Mouse (Mus musculus): Measurements from ENCODE around the gene Rbfox3. TPM values are rescaled to one million over a fixed set of nuclear protein-coding genes. Genes with fewer than 3 reads are reported as not detected.
A peak's percentile ranks its signal among the peaks of the same experiment; 100 is the strongest.

Gene Rbfox3
- polyA plus RNA-seq, 1 experiment from 2014 or later = 69.4 TPM

DNA sequence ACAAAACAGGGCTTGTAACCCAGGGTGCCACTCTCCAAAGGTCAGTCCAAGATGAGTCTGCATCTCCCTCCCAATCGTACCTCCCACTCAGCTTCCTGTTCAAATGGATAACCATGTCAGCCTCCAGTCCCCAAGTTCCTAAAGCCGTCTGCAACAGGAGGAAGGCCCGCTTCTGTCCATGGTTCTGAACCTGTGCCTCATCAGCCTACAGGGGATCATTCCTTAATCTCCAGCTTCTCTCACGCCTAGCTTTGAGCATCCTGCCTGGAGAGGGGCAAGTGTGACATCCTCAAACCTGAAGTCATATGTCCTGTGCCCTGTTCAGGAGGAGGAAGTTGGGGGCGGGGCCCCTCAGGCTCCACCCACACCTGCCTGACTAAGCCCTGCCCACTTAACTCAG, 15.7 kb upstream of the Rbfox3 start:
- WGBS = 11% methylated on average over 5 of the region's 5 CpGs
- no peak overlapping the region for H3K4me3 ChIP-seq (ENCODE audit: low read length)
- peaks cover 4% of the 10 kb centered on the region; the same call in 1 of the 2 replicates for H3K9me3 ChIP-seq (ENCODE audit: control insufficient read depth, low read length)
- H3K9ac ChIP-seq (ENCODE audit: low read depth, low read length) = no peak overlapping the region
- no peaks in the 10 kb centered on the region for H3K4me1 ChIP-seq (ENCODE audit: control insufficient read depth, insufficient read depth, low read depth, low read length)
- H3K4me2 ChIP-seq (ENCODE audit: low read length) = no peak overlapping the region
- no peak for ATAC-seq
- 0 out of 2 replicates have a peak, but pooled peaks cover 3% of the 10 kb centered on the region for H3K27me3 ChIP-seq (replicated peaks; ENCODE audit: control insufficient read depth, insufficient read depth, low read length)
- no peak overlapping the region for H3K27ac ChIP-seq (ENCODE audit: low read depth, low read length)
- H3K36me3 ChIP-seq (ENCODE audit: control insufficient read depth, insufficient read depth, low read length) = no peaks in the 10 kb centered on the region

DNA sequence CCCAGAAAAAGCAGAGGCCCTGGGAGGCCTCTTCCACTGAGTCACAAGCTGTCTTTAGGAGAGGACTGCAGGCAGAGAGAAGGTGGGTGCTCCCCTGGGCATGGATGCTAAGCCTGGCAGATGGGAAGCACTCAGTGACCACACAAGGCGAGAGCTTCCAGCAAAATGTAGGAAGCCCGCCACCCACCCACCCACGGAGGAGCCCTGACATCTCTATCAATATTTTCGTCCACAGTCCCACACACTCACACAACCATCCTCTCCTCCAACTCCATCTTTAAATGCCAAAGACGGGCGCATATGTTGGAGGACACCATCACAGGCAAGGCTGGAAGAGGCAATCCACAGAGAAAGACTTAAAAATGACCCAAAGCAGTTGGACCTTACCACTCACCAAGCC, 10.5 kb upstream of the Rbfox3 start:
- no peaks in the 10 kb centered on the region for H3K9me3 ChIP-seq (ENCODE audit: control insufficient read depth, low read length)
- H3K27ac ChIP-seq (ENCODE audit: low read depth, low read length) = no peak overlapping the region
- no peak overlapping the region for H3K4me2 ChIP-seq (ENCODE audit: low read length)
- no peaks in the 10 kb centered on the region for H3K36me3 ChIP-seq (ENCODE audit: control insufficient read depth, insufficient read depth, low read length)
- H3K4me1 ChIP-seq (ENCODE audit: control insufficient read depth, insufficient read depth, low read depth, low read length) = peaks cover 3% of the 10 kb centered on the region
- no peak for ATAC-seq
- no peak overlapping the region for H3K4me3 ChIP-seq (ENCODE audit: low read length)
- 0 out of 2 replicates have a peak, but pooled peaks cover 3% of the 10 kb centered on the region for H3K27me3 ChIP-seq (replicated peaks; ENCODE audit: control insufficient read depth, insufficient read depth, low read length)
- WGBS = 89% methylated on average over 6 of the region's 6 CpGs
- no peak overlapping the region for H3K9ac ChIP-seq (ENCODE audit: low read depth, low read length)

DNA sequence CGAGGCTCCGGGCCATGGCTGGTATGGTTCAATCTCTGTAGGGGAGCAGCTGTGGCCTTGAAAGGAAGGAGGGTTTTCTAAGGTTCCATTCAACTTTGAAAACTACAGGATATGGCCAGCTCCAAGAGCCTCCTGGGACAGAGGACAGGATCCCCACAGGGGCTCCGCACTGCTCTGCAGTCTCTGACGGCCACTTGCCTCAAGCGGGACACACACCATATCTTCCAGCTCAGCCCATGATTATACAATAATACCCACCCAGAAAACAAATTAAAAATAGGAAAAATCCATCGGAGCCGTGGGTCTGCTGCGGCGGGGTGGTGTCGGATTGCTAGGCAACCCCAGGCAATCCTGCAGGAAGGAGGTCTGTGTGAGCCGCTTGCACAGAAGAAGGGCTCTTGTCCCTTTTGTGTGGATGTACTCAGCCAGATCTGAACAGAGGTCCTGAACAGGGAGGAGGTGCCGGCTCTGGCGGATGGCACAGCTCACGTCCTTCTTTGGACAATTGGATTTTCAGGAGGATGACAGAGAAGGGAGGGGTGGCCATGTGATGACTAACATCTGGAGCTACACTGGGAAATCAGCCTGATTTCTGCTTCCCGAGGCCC, 5.1 kb upstream of the Rbfox3 start:
- H3K9ac ChIP-seq (ENCODE audit: low read depth, low read length) = peak overlapping the region; percentile 3; the same call in 1 of the 2 replicates
- peaks cover 13% of the 10 kb centered on the region for H3K4me1 ChIP-seq (ENCODE audit: control insufficient read depth, insufficient read depth, low read depth, low read length)
- H3K36me3 ChIP-seq (ENCODE audit: control insufficient read depth, insufficient read depth, low read length) = no peaks in the 10 kb centered on the region
- H3K4me2 ChIP-seq (ENCODE audit: low read length) = peak overlapping the region; percentile 27; the same call in 1 of the 2 replicates
- ATAC-seq = peak; percentile 64
- WGBS = 10% methylated on average over 15 of the region's 15 CpGs
- H3K9me3 ChIP-seq (ENCODE audit: control insufficient read depth, low read length) = no peaks in the 10 kb centered on the region
- H3K4me3 ChIP-seq (ENCODE audit: low read length) = no peak overlapping the region
- no peaks in the 10 kb centered on the region for H3K27me3 ChIP-seq (replicated peaks; ENCODE audit: control insufficient read depth, insufficient read depth, low read length)
- peak overlapping the region; percentile 59 for H3K27ac ChIP-seq (ENCODE audit: low read depth, low read length)

DNA sequence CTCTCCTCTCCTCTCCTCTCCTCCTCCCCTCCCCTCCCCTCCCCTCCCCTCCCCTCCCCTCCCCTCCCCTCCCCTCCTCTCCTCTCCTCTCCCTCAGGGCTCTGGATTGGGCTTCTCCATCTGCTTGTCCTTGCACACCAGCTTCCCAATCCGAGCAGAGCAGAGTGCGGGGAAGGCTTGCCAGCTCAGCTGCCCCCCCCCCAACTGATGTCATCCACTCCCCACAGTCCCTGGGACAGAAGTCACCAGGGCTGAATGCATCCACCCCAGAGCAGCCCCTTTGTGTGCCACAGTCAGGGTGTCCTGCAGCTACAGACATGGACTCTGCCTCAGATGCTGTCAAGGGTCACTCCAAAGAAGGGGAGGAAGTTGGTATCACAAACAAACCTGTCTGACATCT, 4.5 kb upstream of the Rbfox3 start:
- ATAC-seq = peak; percentile 48; the same call in 1 of the 2 replicates

DNA sequence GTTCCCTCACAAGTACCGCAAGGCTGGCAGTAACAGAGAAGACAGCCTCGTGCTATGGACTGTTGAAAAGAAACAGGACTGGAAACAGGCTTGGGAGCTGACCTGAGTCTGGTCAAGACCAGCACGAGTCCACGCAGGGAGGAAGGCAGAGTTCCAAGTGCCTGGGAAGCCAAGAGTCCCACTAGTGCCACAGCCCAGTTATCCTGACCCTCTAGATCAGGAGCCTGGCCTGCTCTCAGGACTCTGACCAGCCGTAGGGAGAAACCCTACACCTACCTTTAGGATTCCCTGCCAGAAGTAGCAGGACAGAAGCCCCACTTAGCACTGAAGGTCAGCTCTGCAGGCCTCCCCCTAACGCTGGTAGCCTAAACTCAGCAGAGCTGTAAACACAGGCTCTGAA, 1.3 kb upstream of the Rbfox3 start:
- no peaks in the 10 kb centered on the region for H3K9me3 ChIP-seq (ENCODE audit: control insufficient read depth, low read length)
- WGBS = 68% methylated on average over 6 of the region's 6 CpGs
- no peak overlapping the region for H3K4me2 ChIP-seq (ENCODE audit: low read length)
- no peak overlapping the region for H3K9ac ChIP-seq (ENCODE audit: low read depth, low read length)
- no peak for ATAC-seq
- H3K27me3 ChIP-seq (replicated peaks; ENCODE audit: control insufficient read depth, insufficient read depth, low read length) = no peaks in the 10 kb centered on the region
- H3K4me3 ChIP-seq (ENCODE audit: low read length) = no peak overlapping the region
- H3K27ac ChIP-seq (ENCODE audit: low read depth, low read length) = no peak overlapping the region
- H3K36me3 ChIP-seq (ENCODE audit: control insufficient read depth, insufficient read depth, low read length) = no peaks in the 10 kb centered on the region
- peaks cover 25% of the 10 kb centered on the region for H3K4me1 ChIP-seq (ENCODE audit: control insufficient read depth, insufficient read depth, low read depth, low read length)

More for the DNA sequence above, 4.5 kb upstream of the Rbfox3 start:
- no peaks in the 10 kb centered on the region for H3K27me3 ChIP-seq (replicated peaks; ENCODE audit: control insufficient read depth, insufficient read depth, low read length)
- no peak overlapping the region for H3K9ac ChIP-seq (ENCODE audit: low read depth, low read length)
- no peak overlapping the region for H3K4me3 ChIP-seq (ENCODE audit: low read length)
- no peaks in the 10 kb centered on the region for H3K36me3 ChIP-seq (ENCODE audit: control insufficient read depth, insufficient read depth, low read length)
- H3K4me1 ChIP-seq (ENCODE audit: control insufficient read depth, insufficient read depth, low read depth, low read length) = peaks cover 14% of the 10 kb centered on the region
- H3K27ac ChIP-seq (ENCODE audit: low read depth, low read length) = no peak overlapping the region; the same call in 1 of the 2 replicates
- WGBS = 0% methylated on average over 2 of the region's 2 CpGs
- H3K9me3 ChIP-seq (ENCODE audit: control insufficient read depth, low read length) = no peaks in the 10 kb centered on the region
- H3K4me2 ChIP-seq (ENCODE audit: low read length) = no peak overlapping the region; the same call in 1 of the 2 replicates

DNA sequence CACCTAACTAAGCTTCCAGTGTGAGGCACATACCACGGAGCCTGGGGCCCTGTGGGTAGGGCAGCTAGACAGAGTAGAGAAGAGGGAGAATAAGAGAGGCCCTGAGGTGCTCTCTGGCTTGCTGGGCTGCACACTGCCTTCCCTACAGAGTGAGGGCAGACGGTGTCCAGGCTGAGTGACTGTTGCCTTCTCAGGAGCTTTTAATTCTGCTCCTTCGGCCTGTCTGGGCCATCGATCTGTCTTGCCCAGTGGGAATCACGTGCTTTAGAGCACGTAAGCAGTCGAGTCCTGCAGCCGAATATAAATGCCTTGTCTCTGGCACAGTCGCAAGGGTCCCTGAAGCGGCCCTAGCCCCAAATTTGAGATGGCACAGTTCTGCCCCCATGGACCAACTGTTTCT, 641 bp downstream of the Rbfox3 start:
- ATAC-seq = no peak
- H3K36me3 ChIP-seq (ENCODE audit: control insufficient read depth, insufficient read depth, low read length) = no peaks in the 10 kb centered on the region
- H3K4me3 ChIP-seq (ENCODE audit: low read length) = no peak overlapping the region
- H3K9ac ChIP-seq (ENCODE audit: low read depth, low read length) = no peak overlapping the region
- no peaks in the 10 kb centered on the region for H3K9me3 ChIP-seq (ENCODE audit: control insufficient read depth, low read length)
- peaks cover 30% of the 10 kb centered on the region for H3K4me1 ChIP-seq (ENCODE audit: control insufficient read depth, insufficient read depth, low read depth, low read length)
- no peaks in the 10 kb centered on the region for H3K27me3 ChIP-seq (replicated peaks; ENCODE audit: control insufficient read depth, insufficient read depth, low read length)
- no peak overlapping the region for H3K27ac ChIP-seq (ENCODE audit: low read depth, low read length)
- WGBS = 64% methylated on average over 10 of the region's 10 CpGs
- H3K4me2 ChIP-seq (ENCODE audit: low read length) = no peak overlapping the region

DNA sequence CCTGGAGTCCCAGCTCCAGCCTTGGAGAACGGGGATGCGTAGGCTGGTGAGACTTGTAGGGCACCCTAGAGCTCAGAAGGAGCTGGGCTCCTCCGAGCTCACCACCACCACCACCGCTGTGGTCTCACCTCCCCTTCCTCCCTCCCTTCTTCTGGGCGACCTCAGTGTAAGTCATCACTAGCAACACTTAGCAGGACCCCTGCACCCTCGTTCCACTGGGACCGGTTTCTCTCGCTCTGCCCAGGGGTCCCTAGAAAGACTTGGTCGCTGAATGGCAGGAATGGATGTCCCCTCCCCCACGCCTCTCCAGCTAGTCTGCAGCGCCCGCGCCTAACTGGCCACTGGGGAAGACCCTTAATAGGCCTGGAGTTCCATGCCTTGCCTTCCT, 1.6 kb downstream of the Rbfox3 start:
- H3K27me3 ChIP-seq (replicated peaks; ENCODE audit: control insufficient read depth, insufficient read depth, low read length) = no peaks in the 10 kb centered on the region
- no peaks in the 10 kb centered on the region for H3K9me3 ChIP-seq (ENCODE audit: control insufficient read depth, low read length)
- 2% methylated on average over 13 of the region's 13 CpGs for WGBS
- peak overlapping the region; percentile 77 for H3K4me3 ChIP-seq (ENCODE audit: low read length)
- H3K4me1 ChIP-seq (ENCODE audit: control insufficient read depth, insufficient read depth, low read depth, low read length) = peaks cover 39% of the 10 kb centered on the region
- H3K36me3 ChIP-seq (ENCODE audit: control insufficient read depth, insufficient read depth, low read length) = no peaks in the 10 kb centered on the region
- H3K9ac ChIP-seq (ENCODE audit: low read depth, low read length) = peak overlapping the region; percentile 92
- peak overlapping the region; percentile 95 for H3K27ac ChIP-seq (ENCODE audit: low read depth, low read length)
- H3K4me2 ChIP-seq (ENCODE audit: low read length) = peak overlapping the region; percentile 82
- ATAC-seq = peak; percentile 38

DNA sequence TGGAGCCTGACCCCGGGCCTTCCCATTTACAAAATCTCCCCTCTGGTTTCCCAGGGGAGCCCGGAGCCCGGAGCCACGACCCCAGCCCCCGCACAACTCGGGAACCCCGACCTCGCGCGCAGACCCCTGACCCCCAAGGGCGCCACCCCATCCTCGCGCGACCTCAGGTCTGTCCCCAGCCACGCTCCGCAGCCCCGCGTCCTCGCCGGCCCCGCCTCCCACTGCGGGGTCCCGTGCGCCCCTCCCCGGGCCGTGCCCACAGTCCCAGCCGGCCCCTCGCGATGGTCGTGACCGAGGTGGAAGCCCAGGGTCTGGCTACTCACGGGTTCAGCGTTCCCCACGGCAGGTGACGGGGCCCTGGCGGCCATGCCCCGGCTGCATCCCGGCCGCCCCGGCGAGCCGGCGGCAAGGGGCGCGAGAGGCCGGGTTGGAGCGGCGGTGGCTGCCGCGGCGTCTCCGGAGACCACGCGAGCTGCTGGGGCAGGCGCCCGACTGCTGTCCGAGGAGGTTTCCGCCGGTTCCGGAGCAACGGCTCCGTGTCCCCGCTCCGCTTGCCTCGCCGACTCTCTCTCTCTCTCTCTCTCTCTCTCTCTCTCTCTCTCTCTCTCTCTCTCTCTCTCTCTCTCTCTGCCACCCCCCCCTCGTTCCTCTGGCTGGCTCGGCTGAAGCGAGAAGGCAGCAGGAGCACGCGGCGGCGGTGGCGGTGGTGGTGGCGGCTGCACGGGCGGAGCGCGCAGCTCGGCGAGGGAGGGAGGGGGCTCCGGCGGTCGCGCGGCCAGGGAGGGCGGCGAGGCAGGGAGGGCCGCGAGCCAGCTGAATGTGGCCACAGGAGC, 2.2 kb downstream of the Rbfox3 start:
- peak; percentile 60 for ATAC-seq
- peak overlapping the region; percentile 82 for H3K4me2 ChIP-seq (ENCODE audit: low read length)
- no peaks in the 10 kb centered on the region for H3K36me3 ChIP-seq (ENCODE audit: control insufficient read depth, insufficient read depth, low read length)
- peak overlapping the region; percentile 77 for H3K4me3 ChIP-seq (ENCODE audit: low read length)
- H3K27me3 ChIP-seq (replicated peaks; ENCODE audit: control insufficient read depth, insufficient read depth, low read length) = no peaks in the 10 kb centered on the region
- WGBS = 0% methylated on average over 65 of the region's 90 CpGs
- peaks cover 42% of the 10 kb centered on the region for H3K4me1 ChIP-seq (ENCODE audit: control insufficient read depth, insufficient read depth, low read depth, low read length)
- peak overlapping the region; percentile 95 for H3K27ac ChIP-seq (ENCODE audit: low read depth, low read length)
- peak overlapping the region; percentile 92 for H3K9ac ChIP-seq (ENCODE audit: low read depth, low read length)
- no peaks in the 10 kb centered on the region for H3K9me3 ChIP-seq (ENCODE audit: control insufficient read depth, low read length)

DNA sequence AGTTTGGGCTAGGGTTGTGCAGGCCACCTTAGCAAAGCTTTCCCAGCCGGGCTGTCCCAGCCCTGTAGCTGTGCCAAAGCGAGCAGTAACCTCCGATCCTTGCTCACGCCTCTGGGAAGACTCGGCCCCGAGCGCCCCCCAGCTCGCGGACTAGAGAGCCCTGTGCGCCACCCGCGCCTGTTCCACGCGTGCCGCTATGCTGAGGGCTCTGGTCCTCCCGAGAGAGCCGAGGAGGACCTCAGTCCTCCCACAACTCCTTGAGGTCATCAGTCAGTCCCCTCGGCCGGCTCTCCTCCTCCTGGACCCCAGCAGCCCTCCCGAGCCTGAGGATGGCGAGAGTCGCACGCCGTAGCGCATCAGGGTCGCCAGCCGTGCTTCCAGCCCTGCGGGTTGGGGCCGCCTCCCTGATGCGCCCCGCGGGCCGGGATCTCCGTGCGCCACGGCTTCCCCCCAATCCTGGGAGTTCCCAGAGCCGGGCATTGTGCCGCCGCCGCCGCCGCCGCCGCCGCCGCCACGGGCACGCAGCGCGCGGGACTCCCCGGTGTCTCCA, 2.9 kb downstream of the Rbfox3 start:
- H3K4me1 ChIP-seq (ENCODE audit: control insufficient read depth, insufficient read depth, low read depth, low read length) = peaks cover 42% of the 10 kb centered on the region

More for the DNA sequence above, 2.9 kb downstream of the Rbfox3 start:
- Histone ChIP-seq H3K4me2 (ENCODE audit: low read length) (peak overlapping the region; percentile 82), H3K27me3 (replicated peaks; ENCODE audit: control insufficient read depth, insufficient read depth, low read length) (no peaks in the 10 kb centered on the region), H3K4me3 (ENCODE audit: low read length) (peak overlapping the region; percentile 77), H3K36me3 (ENCODE audit: control insufficient read depth, insufficient read depth, low read length) (no peaks in the 10 kb centered on the region), H3K9me3 (ENCODE audit: control insufficient read depth, low read length) (no peaks in the 10 kb centered on the region), H3K9ac (ENCODE audit: low read depth, low read length) (peak overlapping the region; percentile 92), H3K27ac (ENCODE audit: low read depth, low read length) (peak overlapping the region; percentile 95)
- 0 out of 2 replicates have a peak, but pooled peaks have one; percentile 21 for ATAC-seq
- WGBS = under 1% methylated on average over 52 of the region's 52 CpGs

All from hindbrain, embryonic 16.5 days (tissue).